ENCODE assay signal across 15 mouse cellular contexts in genomic region chr1:16779791-16780190, GRCm38 (mm10).
"Had no signal": no experiment of that assay in that cellular context is flagged by ENCODE, and none has a peak within 500 bp of the region (broad histone marks: within the 10 kb centered on the region; RNA-seq: fewer than 3 reads in every experiment).

No protein-coding gene starts in this region.

- DNase-seq: kidney, adult 2 months; kidney, postnatal 25 days; layer of hippocampus, adult 9-11 months; layer of hippocampus, postnatal 36 days; lung, postnatal 14 days; right cerebral cortex, adult 18-20 months; right cerebral cortex, postnatal 25 days; thymus, adult 2 months; thymus, postnatal 25 days had no signal

- H3K4me3 ChIP-seq: limb, embryonic 13.5 days; liver, embryonic 15.5 days; lung, embryonic 15.5 days; midbrain, embryonic 13.5 days; neural tube, embryonic 15.5 days had no signal

- H3K27me3 ChIP-seq: limb, embryonic 13.5 days; liver, embryonic 15.5 days; lung, embryonic 15.5 days; midbrain, embryonic 13.5 days; neural tube, embryonic 15.5 days had no signal

- ATAC-seq: midbrain, embryonic 13.5 days had no signal

- H3K27ac ChIP-seq: limb, embryonic 13.5 days; liver, embryonic 15.5 days; lung, embryonic 15.5 days; midbrain, embryonic 13.5 days; neural tube, embryonic 15.5 days; stomach, postnatal 0 days had no signal

- H3K4me1 ChIP-seq: limb, embryonic 13.5 days; liver, embryonic 15.5 days; lung, embryonic 15.5 days; midbrain, embryonic 13.5 days; neural tube, embryonic 15.5 days had no signal
